Mouse (Mus musculus): ENCODE data around the gene Tmem29. TPM values are rescaled to one million over a fixed set of nuclear protein-coding genes. Genes with fewer than 3 reads are reported as not detected.

Tmem29 gene
- 10 to 100 TPM; 10.0 to 15.8 TPM for total RNA-seq (2023)

GRCm38 (mm10) chrX:150458766-150459350 is at the start of gene Tmem29:
Gene Tmem29, minus strand, starts transcription at chrX:150459154.

Other genes starting within 250 kb of the Tmem29 start
- gene Alas2, start 88.2 kb upstream of the Tmem29 start, total RNA-seq (2023): 1 to 10 TPM in 1 of 2 experiments, under 1 TPM in 1; 0.82 to 1.6 TPM
- 1 to 10 TPM; 2.1 to 3.7 TPM for gene Pfkfb1, start 129.1 kb upstream of the Tmem29 start, total RNA-seq (2023)
- 10 to 100 TPM; 12.4 to 15.9 TPM for gene Apex2, start 130.7 kb upstream of the Tmem29 start, total RNA-seq (2023)
- not detected for gene Tro, start 198.4 kb upstream of the Tmem29 start, total RNA-seq (2023)